ENCODE assay signal across 26 mouse cellular contexts in genomic region chr14:8011938-8012337, GRCm38 (mm10). TPM values are rescaled to one million over a fixed set of nuclear protein-coding genes. Genes with fewer than 3 reads are reported as not detected.
"Had no signal": no experiment of that assay in that cellular context is flagged by ENCODE, and none has a peak within 500 bp of the region (broad histone marks: within the 10 kb centered on the region; RNA-seq: fewer than 3 reads in every experiment).

No protein-coding gene starts in this region.

- H3K9ac ChIP-seq: neural tube, embryonic 12.5 days; neural tube, embryonic 13.5 days; neural tube, embryonic 15.5 days; stomach, embryonic 15.5 days had no signal

- DNase-seq: retina, postnatal 1 day; right cerebral cortex, adult 18-20 months; right cerebral cortex, postnatal 14 days; right cerebral cortex, postnatal 25 days; right cerebral cortex, postnatal 4 days; spleen, adult 18-20 months; thymus, adult 18-20 months; thymus, adult 2 months; thymus, postnatal 14 days; thymus, postnatal 25 days; thymus, postnatal 36 days; thymus, postnatal 4 days had no signal

- H3K4me1 ChIP-seq: neural tube, embryonic 12.5 days; stomach, embryonic 15.5 days had no signal

- H3K4me3 ChIP-seq: neural tube, embryonic 12.5 days; neural tube, embryonic 13.5 days; neural tube, embryonic 15.5 days; stomach, embryonic 15.5 days had no signal

- H3K36me3 ChIP-seq: neural tube, embryonic 12.5 days; neural tube, embryonic 13.5 days; neural tube, embryonic 15.5 days; stomach, embryonic 15.5 days had no signal

- H3K4me2 ChIP-seq: neural tube, embryonic 12.5 days; neural tube, embryonic 13.5 days; neural tube, embryonic 15.5 days; stomach, embryonic 15.5 days had no signal

- H3K27me3 ChIP-seq: neural tube, embryonic 12.5 days; neural tube, embryonic 13.5 days; neural tube, embryonic 15.5 days; stomach, embryonic 15.5 days had no signal

- H3K9me3 ChIP-seq: neural tube, embryonic 12.5 days; neural tube, embryonic 13.5 days; neural tube, embryonic 15.5 days; stomach, embryonic 15.5 days had no signal

- H3K27ac ChIP-seq: neural tube, embryonic 12.5 days; neural tube, embryonic 13.5 days; neural tube, embryonic 15.5 days; stomach, embryonic 15.5 days; stomach, postnatal 0 days had no signal

RNA-seq across cellular contexts. Expression of gene Dnase1l3, which starts 17.6 kb away (rescaled TPM):
- polyA plus RNA-seq: neural tube, embryonic 11.5 days had no signal

RNA-seq across cellular contexts. Expression of gene Gm45521, which starts 54.9 kb away (rescaled TPM):
- total RNA-seq: neutrophil, adult 5-6 weeks had no signal
- polyA plus RNA-seq: neural tube, embryonic 11.5 days; neural tube, embryonic 12.5 days; neural tube, embryonic 14.5 days; neural tube, embryonic 15.5 days; small intestine, adult 2 months; spleen, adult 2 months; stomach, embryonic 14.5 days; stomach, embryonic 15.5 days; stomach, embryonic 16.5 days; stomach, postnatal 0 days; thymus, adult 2 months; thymus, postnatal 0 days; urinary bladder, adult 2 months had no signal
